Mouse (Mus musculus) G1E (cell line): Measurements from ENCODE around the gene Atp5c1. TPM values are rescaled to one million over a fixed set of nuclear protein-coding genes. Genes with fewer than 3 reads are reported as not detected.

ENCODE experiments used
- ATAC-seq: 2 replicates; pipeline ENCODE4 v1.8.0; 2016; ENCODE audit warnings: mild to moderate bottlenecking; ENCODE audit not compliant: insufficient number of reproducible peaks, poor library complexity, low FRiP score, severe bottlenecking; ENCODE audit errors: extremely low read depth
- DNase-seq: peaks from one replicate; pipeline ENCODE4 v3.0.0; 2012; ENCODE audit warnings: low spot score
- H3K27me3 ChIP-seq: 2 replicates; pipeline ENCODE4 v1.6.1; 2012; ENCODE audit warnings: mild to moderate bottlenecking, low read length, inconsistent platforms; ENCODE audit not compliant: insufficient read depth
- H3K36me3 ChIP-seq: replicated peaks from 2 replicates; pipeline ENCODE3; 2012; ENCODE audit warnings: mild to moderate bottlenecking, inconsistent platforms
- H3K4me1 ChIP-seq: 2 replicates; pipeline ENCODE4 v1.6.1; 2012; ENCODE audit warnings: low read depth, low read length, inconsistent platforms, mixed read lengths; ENCODE audit not compliant: insufficient read depth
- H3K4me3 ChIP-seq: 2 replicates; pipeline ENCODE4 v1.5.1; 2012; ENCODE audit warnings: low read depth, mild to moderate bottlenecking, inconsistent platforms, low read length, moderate library complexity, mixed read lengths
- H3K9me3 ChIP-seq: replicated peaks from 2 replicates; pipeline ENCODE4 v1.6.1; 2012; ENCODE audit warnings: inconsistent platforms
- GATA2 ChIP-seq: IDR thresholded peaks from 2 replicates; pipeline ENCODE4 v1.6.1; 2012; ENCODE audit warnings: low read depth, low read length, inconsistent platforms, borderline replicate concordance
- TAL1 ChIP-seq: conservative IDR thresholded peaks from 2 replicates; pipeline ENCODE4 v1.6.1; 2012; ENCODE audit warnings: low read depth, low read length, inconsistent platforms, mixed read lengths
- polyA plus RNA-seq: library from polyadenylated mRNA; stranded (reverse); fragments of >175 nt; gene quantifications from 2 replicates; pipeline ENCODE4 v1.2.3, GENCODE M21; 2012
- total RNA-seq, 2 experiments: library from RNA; stranded (forward) in 1 of 2; stranded (reverse) in 1 of 2; fragments of 200-1000 nt in 1 of 2; fragments of >200 nt in 1 of 2; fragmentation: Nextera tagmentation in 1 of 2; gene quantifications; 2 replicates each; pipeline ENCODE4 v1.2.3; 2014 to 2017

Atp5c1 gene
- total and polyA plus RNA-seq, 3 experiments, result 34.2 to 488 (median 368) TPM

- Histone ChIP-seq H3K27me3 (no peaks in the 10 kb centered on the region), H3K4me3 (no peak overlapping the region; the same call in 1 of the 2 replicates)
These were observed 71.7 kb downstream of the Atp5c1 start for GRCm38 (mm10) chr2:10008593-10008992.

More at GRCm38 (mm10) chr2:10008593-10008992, 71.7 kb downstream of the Atp5c1 start:
- ATAC-seq (peak; percentile 81), DNase-seq (peak; percentile 30)
- peaks cover 70% of the 10 kb centered on the region for H3K4me1 ChIP-seq
- H3K9me3 ChIP-seq, result no peaks in the 10 kb centered on the region
- H3K36me3 ChIP-seq, result peaks cover 12% of the 10 kb centered on the region
- peak; percentile 74 for TF ChIP-seq TAL1
- TF ChIP-seq GATA2, result no peak

Other genes with a start within 250 kb of the Atp5c1 start
- gene 4930412O13Rik, start 199.3 kb downstream of the Atp5c1 start, total RNA-seq (2014; fragmentation: Nextera tagmentation), result not detected in 2 replicates
- not detected in 2 replicates for gene 4930412O13Rik, start 199.3 kb downstream of the Atp5c1 start, total RNA-seq (2017)
- gene 4930412O13Rik, start 199.3 kb downstream of the Atp5c1 start, polyA plus RNA-seq, result not detected in 2 replicates
- gene 9230102O04Rik, start 191.0 kb downstream of the Atp5c1 start, total RNA-seq (2014; fragmentation: Nextera tagmentation), result 12.2 and 13.6 TPM in 2 replicates
- 3.9 and 5.0 TPM in 2 replicates for gene 9230102O04Rik, start 191.0 kb downstream of the Atp5c1 start, total RNA-seq (2017)
- 2.9 and 4.9 TPM in 2 replicates for gene 9230102O04Rik, start 191.0 kb downstream of the Atp5c1 start, polyA plus RNA-seq
- 13.5 and 19.2 TPM in 2 replicates for gene Gata3, start 190.5 kb downstream of the Atp5c1 start, total RNA-seq (2014; fragmentation: Nextera tagmentation)
- gene Gata3, start 190.5 kb downstream of the Atp5c1 start, total RNA-seq (2017), result 1.9 TPM in 2 replicates
- gene Gata3, start 190.5 kb downstream of the Atp5c1 start, polyA plus RNA-seq, result 17.8 and 18.4 TPM in 2 replicates
- gene Taf3, start 31.9 kb downstream of the Atp5c1 start, total RNA-seq (2014; fragmentation: Nextera tagmentation), result 30.8 and 36.1 TPM in 2 replicates
- 5.5 and 6.4 TPM in 2 replicates for gene Taf3, start 31.9 kb downstream of the Atp5c1 start, total RNA-seq (2017)
- gene Taf3, start 31.9 kb downstream of the Atp5c1 start, polyA plus RNA-seq, result 20.6 and 20.8 TPM in 2 replicates
- gene Kin, start 83 bp upstream of the Atp5c1 start, total RNA-seq (2014; fragmentation: Nextera tagmentation), result 25.5 and 35.5 TPM in 2 replicates
- gene Kin, start 83 bp upstream of the Atp5c1 start, total RNA-seq (2017), result 33.0 and 44.7 TPM in 2 replicates
- gene Kin, start 83 bp upstream of the Atp5c1 start, polyA plus RNA-seq, result 2.5 and 5.4 TPM in 2 replicates
- gene Itih2, start 50.9 kb upstream of the Atp5c1 start, total RNA-seq (2014; fragmentation: Nextera tagmentation), result not detected in 2 replicates
- gene Itih2, start 50.9 kb upstream of the Atp5c1 start, total RNA-seq (2017), result 0.05 TPM in 1 of 2 replicates, not detected in the other
- not detected in 2 replicates for gene Itih2, start 50.9 kb upstream of the Atp5c1 start, polyA plus RNA-seq
- gene Itih5, start 73.1 kb upstream of the Atp5c1 start, total RNA-seq (2014; fragmentation: Nextera tagmentation), result not detected in 2 replicates
- 0.06 and 0.11 TPM in 2 replicates for gene Itih5, start 73.1 kb upstream of the Atp5c1 start, total RNA-seq (2017)
- not detected in 2 replicates for gene Itih5, start 73.1 kb upstream of the Atp5c1 start, polyA plus RNA-seq